Mouse (Mus musculus): ENCODE data around the gene Tle3. TPM values are rescaled to one million over a fixed set of nuclear protein-coding genes. Genes with fewer than 3 reads are reported as not detected.

The Tle3 gene
- polyA plus RNA-seq, 1 experiment = 41.6 TPM

- TF ChIP-seq CTCF (IDR thresholded peaks at IDR 0.05; ENCODE audit: low read depth, low read length) = no peak
- no peak for TF ChIP-seq POLR2A (IDR thresholded peaks at IDR 0.05; ENCODE audit: borderline replicate concordance, low read depth, low read length)
- H3K4me1 ChIP-seq (ENCODE audit: control insufficient read depth, insufficient read depth, low read length) = peaks cover 40% of the 10 kb centered on the region
These were observed 10.5 kb downstream of the Tle3 start for GRCm38 (mm10) chr9:61382595-61383186.

GRCm38 (mm10) chr9:61384101-61384500, 11.9 kb downstream of the Tle3 start:
- TF ChIP-seq POLR2A (IDR thresholded peaks at IDR 0.05; ENCODE audit: borderline replicate concordance, low read depth, low read length) (no peak), CTCF (IDR thresholded peaks at IDR 0.05; ENCODE audit: low read depth, low read length) (no peak)
- H3K27ac ChIP-seq (ENCODE audit: insufficient read depth, low read depth, low read length) = no peak overlapping the region
- H3K4me3 ChIP-seq (ENCODE audit: insufficient read depth, low read length) = no peak overlapping the region
- H3K4me1 ChIP-seq (ENCODE audit: control insufficient read depth, insufficient read depth, low read length) = peaks cover 47% of the 10 kb centered on the region

More at GRCm38 (mm10) chr9:61382595-61383186, 10.5 kb downstream of the Tle3 start:
- H3K4me3 ChIP-seq (ENCODE audit: insufficient read depth, low read length) = no peak overlapping the region
- H3K27ac ChIP-seq (ENCODE audit: insufficient read depth, low read depth, low read length) = no peak overlapping the region

DNA sequence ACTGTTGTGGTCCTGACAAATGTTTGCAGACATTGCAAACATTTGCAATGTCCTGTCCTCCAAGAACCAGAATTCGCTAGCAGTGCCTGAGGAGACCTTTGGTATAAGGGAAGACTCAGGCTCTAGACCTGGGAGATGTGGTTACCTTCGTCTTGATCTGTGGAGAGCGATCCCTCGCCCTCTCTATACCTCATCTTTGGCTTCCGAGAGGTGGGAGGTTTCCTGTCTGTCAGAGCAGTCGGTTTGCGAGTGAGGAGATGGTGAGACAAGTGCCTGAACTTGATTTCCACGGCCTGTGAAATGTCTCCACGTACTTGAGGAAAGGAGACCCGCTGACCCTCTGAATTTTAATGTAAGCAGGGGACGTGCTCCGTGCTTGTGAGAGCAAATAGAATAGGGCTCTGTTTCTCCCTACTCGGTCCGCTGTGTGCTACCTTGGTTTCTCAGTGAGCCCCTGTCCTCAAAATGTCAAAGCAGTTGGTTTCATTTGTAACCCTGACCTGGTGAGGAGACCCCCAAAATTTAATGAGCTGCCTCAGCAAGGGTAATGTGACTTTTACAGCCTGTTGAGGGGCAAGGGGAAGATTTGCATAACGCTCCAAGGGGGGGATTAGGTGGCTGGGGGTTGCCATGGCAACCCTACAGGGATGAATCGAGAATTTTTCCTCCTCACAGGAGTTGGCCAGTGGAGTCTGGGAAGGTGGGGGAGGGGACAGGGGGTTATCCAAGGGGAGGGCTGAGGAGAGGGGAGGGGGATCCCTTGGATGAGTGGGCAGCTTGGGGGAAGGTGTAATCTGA, 12.7 kb downstream of the Tle3 start:
- Histone ChIP-seq H3K4me3 (ENCODE audit: insufficient read depth, low read length) (no peak overlapping the region; the same call in 1 of the 2 replicates), H3K4me1 (ENCODE audit: control insufficient read depth, insufficient read depth, low read length) (peaks cover 54% of the 10 kb centered on the region), H3K27ac (ENCODE audit: insufficient read depth, low read depth, low read length) (peak overlapping the region; percentile 65)
- TF ChIP-seq CTCF (IDR thresholded peaks at IDR 0.05; ENCODE audit: low read depth, low read length) = no peak
- TF ChIP-seq POLR2A (IDR thresholded peaks at IDR 0.05; ENCODE audit: borderline replicate concordance, low read depth, low read length) = no peak

- TF ChIP-seq CTCF (IDR thresholded peaks at IDR 0.05; ENCODE audit: low read depth, low read length) (no peak), POLR2A (IDR thresholded peaks at IDR 0.05; ENCODE audit: borderline replicate concordance, low read depth, low read length) (no peak)
- peak overlapping the region; percentile 43 for H3K4me3 ChIP-seq (ENCODE audit: insufficient read depth, low read length)
- H3K4me1 ChIP-seq (ENCODE audit: control insufficient read depth, insufficient read depth, low read length) = peaks cover 59% of the 10 kb centered on the region
- H3K27ac ChIP-seq (ENCODE audit: insufficient read depth, low read depth, low read length) = peak overlapping the region; percentile 94
These were observed 13.6 kb downstream of the Tle3 start for GRCm38 (mm10) chr9:61385753-61386152.

DNA sequence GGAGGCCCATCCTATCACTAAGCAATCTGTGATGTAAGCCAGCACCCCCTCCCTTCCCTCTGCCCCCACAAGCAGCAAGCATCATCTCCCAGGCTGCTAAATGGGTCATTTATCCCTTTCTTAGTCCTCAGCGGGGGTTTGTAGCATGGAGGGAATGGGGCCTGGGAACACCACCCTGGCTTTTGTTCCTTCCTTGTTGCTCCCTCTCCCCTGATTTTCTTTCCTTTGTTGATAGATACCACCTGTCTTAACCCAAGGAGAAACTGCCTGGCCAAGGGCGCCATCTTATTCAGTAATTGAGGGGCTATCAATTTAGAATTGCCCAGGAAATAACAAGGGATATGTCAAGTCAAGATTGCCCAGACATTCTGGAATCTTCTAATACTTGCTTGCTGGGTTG, 14.1 kb downstream of the Tle3 start:
- Histone ChIP-seq H3K4me1 (ENCODE audit: control insufficient read depth, insufficient read depth, low read length) (peaks cover 65% of the 10 kb centered on the region), H3K27ac (ENCODE audit: insufficient read depth, low read depth, low read length) (peak overlapping the region; percentile 72), H3K4me3 (ENCODE audit: insufficient read depth, low read length) (peak overlapping the region; percentile 12)
- TF ChIP-seq CTCF (IDR thresholded peaks at IDR 0.05; ENCODE audit: low read depth, low read length) (no peak), POLR2A (IDR thresholded peaks at IDR 0.05; ENCODE audit: borderline replicate concordance, low read depth, low read length) (no peak)

- peaks cover 80% of the 10 kb centered on the region for H3K4me1 ChIP-seq (ENCODE audit: control insufficient read depth, insufficient read depth, low read length)
- H3K27ac ChIP-seq (ENCODE audit: insufficient read depth, low read depth, low read length) = no peak overlapping the region
- H3K4me3 ChIP-seq (ENCODE audit: insufficient read depth, low read length) = no peak overlapping the region
- TF ChIP-seq CTCF (IDR thresholded peaks at IDR 0.05; ENCODE audit: low read depth, low read length) = no peak
- no peak for TF ChIP-seq POLR2A (IDR thresholded peaks at IDR 0.05; ENCODE audit: borderline replicate concordance, low read depth, low read length)
These were observed 15.6 kb downstream of the Tle3 start for GRCm38 (mm10) chr9:61387797-61388196.

GRCm38 (mm10) chr9:61388214-61388613, 16.0 kb downstream of the Tle3 start:
- no peak overlapping the region for H3K4me3 ChIP-seq (ENCODE audit: insufficient read depth, low read length)
- H3K27ac ChIP-seq (ENCODE audit: insufficient read depth, low read depth, low read length) = no peak overlapping the region
- peaks cover 78% of the 10 kb centered on the region for H3K4me1 ChIP-seq (ENCODE audit: control insufficient read depth, insufficient read depth, low read length)
- TF ChIP-seq POLR2A (IDR thresholded peaks at IDR 0.05; ENCODE audit: borderline replicate concordance, low read depth, low read length) (no peak), CTCF (IDR thresholded peaks at IDR 0.05; ENCODE audit: low read depth, low read length) (no peak)

- peaks cover 78% of the 10 kb centered on the region for H3K4me1 ChIP-seq (ENCODE audit: control insufficient read depth, insufficient read depth, low read length)
- no peak overlapping the region for H3K4me3 ChIP-seq (ENCODE audit: insufficient read depth, low read length)
- TF ChIP-seq POLR2A (IDR thresholded peaks at IDR 0.05; ENCODE audit: borderline replicate concordance, low read depth, low read length) (no peak), CTCF (IDR thresholded peaks at IDR 0.05; ENCODE audit: low read depth, low read length) (no peak)
- no peak overlapping the region for H3K27ac ChIP-seq (ENCODE audit: insufficient read depth, low read depth, low read length)
These were observed 16.7 kb downstream of the Tle3 start for GRCm38 (mm10) chr9:61388689-61389403.

GRCm38 (mm10) chr9:61389404-61389701, 17.2 kb downstream of the Tle3 start:
- Histone ChIP-seq H3K4me3 (ENCODE audit: insufficient read depth, low read length) (no peak overlapping the region), H3K4me1 (ENCODE audit: control insufficient read depth, insufficient read depth, low read length) (peaks cover 75% of the 10 kb centered on the region), H3K27ac (ENCODE audit: insufficient read depth, low read depth, low read length) (no peak overlapping the region)
- TF ChIP-seq POLR2A (IDR thresholded peaks at IDR 0.05; ENCODE audit: borderline replicate concordance, low read depth, low read length) (no peak), CTCF (IDR thresholded peaks at IDR 0.05; ENCODE audit: low read depth, low read length) (no peak)

All from bone marrow macrophage, adult 2 months (primary cell).